Mouse (Mus musculus): ENCODE results near the gene Grk6. TPM values are rescaled to one million over a fixed set of nuclear protein-coding genes. Genes with fewer than 3 reads are reported as not detected.

Gene Grk6
- total RNA-seq (2015) = 51.7 and 52.6 TPM in 2 replicates
- 81.7 and 88.6 TPM in 2 replicates for total RNA-seq (2017)

GRCm38 (mm10) chr13:55444937-55445315 is at the start of gene Grk6:
TSS of gene Grk6 (plus strand) at chr13:55445072.
- ATAC-seq (replicated peaks; ENCODE audit: poor library complexity) = peak; percentile 78

- peak; percentile 54 for ATAC-seq (replicated peaks; ENCODE audit: poor library complexity)
Measured at GRCm38 (mm10) chr13:55398088-55398487, 46.8 kb upstream of the Grk6 start, which contains the start of gene Slc34a1. TSS of gene Slc34a1 (plus strand) at chr13:55398187.

GRCm38 (mm10) chr13:55399300-55400038 is 45.4 kb upstream of the Grk6 start:
- peak; percentile 38; the same call in 1 of the 2 replicates for ATAC-seq (replicated peaks; ENCODE audit: poor library complexity)

- no peak for ATAC-seq (replicated peaks; ENCODE audit: poor library complexity)
Measured at GRCm38 (mm10) chr13:55400039-55400346, 44.9 kb upstream of the Grk6 start.

GRCm38 (mm10) chr13:55403266-55403665 is 41.6 kb upstream of the Grk6 start:
- no peak for ATAC-seq (replicated peaks; ENCODE audit: poor library complexity)

GRCm38 (mm10) chr13:55403935-55404852 is 40.7 kb upstream of the Grk6 start:
- ATAC-seq (replicated peaks; ENCODE audit: poor library complexity) = peak; percentile 45

- peak; percentile 90 for ATAC-seq (replicated peaks; ENCODE audit: poor library complexity)
Measured at GRCm38 (mm10) chr13:55404853-55405782, 39.8 kb upstream of the Grk6 start.

GRCm38 (mm10) chr13:55405783-55406390 is 39.0 kb upstream of the Grk6 start:
- ATAC-seq (replicated peaks; ENCODE audit: poor library complexity) = peak; percentile 65

GRCm38 (mm10) chr13:55407341-55407740 is 37.5 kb upstream of the Grk6 start:
- ATAC-seq (replicated peaks; ENCODE audit: poor library complexity) = no peak

- no peak for ATAC-seq (replicated peaks; ENCODE audit: poor library complexity)
Measured at GRCm38 (mm10) chr13:55408546-55409120, 36.2 kb upstream of the Grk6 start.

- ATAC-seq (replicated peaks; ENCODE audit: poor library complexity) = no peak
Measured at GRCm38 (mm10) chr13:55411826-55412225, 33.0 kb upstream of the Grk6 start.

- peak; percentile 71 for ATAC-seq (replicated peaks; ENCODE audit: poor library complexity)
Measured at GRCm38 (mm10) chr13:55412643-55413307, 32.1 kb upstream of the Grk6 start.

- ATAC-seq (replicated peaks; ENCODE audit: poor library complexity) = peak; percentile 82
Measured at GRCm38 (mm10) chr13:55413333-55413732, 31.5 kb upstream of the Grk6 start.

GRCm38 (mm10) chr13:55414743-55415380 is 30.0 kb upstream of the Grk6 start, which contains the start of gene Pfn3:
TSS of gene Pfn3 (minus strand) at chr13:55415232.
- no peak for ATAC-seq (replicated peaks; ENCODE audit: poor library complexity)

- peak; percentile 69 for ATAC-seq (replicated peaks; ENCODE audit: poor library complexity)
Measured at GRCm38 (mm10) chr13:55418004-55418403, 26.9 kb upstream of the Grk6 start.

GRCm38 (mm10) chr13:55419142-55419541 is 25.7 kb upstream of the Grk6 start:
- ATAC-seq (replicated peaks; ENCODE audit: poor library complexity) = no peak

GRCm38 (mm10) chr13:55420018-55420932 is 24.6 kb upstream of the Grk6 start:
- ATAC-seq (replicated peaks; ENCODE audit: poor library complexity) = no peak; the same call in 1 of the 2 replicates

All from megakaryocyte progenitor cell, adult 5-6 weeks (primary cell).